Mouse (Mus musculus): ENCODE results near the gene Slc22a13. TPM values are rescaled to one million over a fixed set of nuclear protein-coding genes. Genes with fewer than 3 reads are reported as not detected.
"Not testable (repeated sequence)": the region's sequence is repeated elsewhere in the genome, so short reads cannot be mapped to it uniquely, and the experiment has no call there.

Slc22a13 gene
- not detected for total RNA-seq (2022)

GRCm38 (mm10) chr9:119208998-119209397 is at the start of gene Slc22a13:
Gene Slc22a13, minus strand, starts transcription at chr9:119209098.
- DNase-seq (ENCODE audit: low spot score) = no peak

GRCm38 (mm10) chr9:119258128-119258527 is 49.2 kb upstream of the Slc22a13 start:
- DNase-seq (ENCODE audit: low spot score) = no peak

- DNase-seq (ENCODE audit: low spot score) = no peak
Measured at GRCm38 (mm10) chr9:119256161-119256560, 47.3 kb upstream of the Slc22a13 start.

- no peak for DNase-seq (ENCODE audit: low spot score)
Measured at GRCm38 (mm10) chr9:119255096-119255495, 46.2 kb upstream of the Slc22a13 start.

GRCm38 (mm10) chr9:119254187-119254586 is 45.3 kb upstream of the Slc22a13 start:
- DNase-seq (ENCODE audit: low spot score) = no peak

- no peak for DNase-seq (ENCODE audit: low spot score)
Measured at GRCm38 (mm10) chr9:119247996-119248395, 39.1 kb upstream of the Slc22a13 start.

- DNase-seq (ENCODE audit: low spot score) = no peak
Measured at GRCm38 (mm10) chr9:119246826-119247225, 37.9 kb upstream of the Slc22a13 start.

GRCm38 (mm10) chr9:119243981-119244380 is 35.1 kb upstream of the Slc22a13 start:
- no peak for DNase-seq (ENCODE audit: low spot score)

- no peak for DNase-seq (ENCODE audit: low spot score)
Measured at GRCm38 (mm10) chr9:119241169-119241865, 32.4 kb upstream of the Slc22a13 start.

- DNase-seq (ENCODE audit: low spot score) = no peak
Measured at GRCm38 (mm10) chr9:119240286-119240997, 31.5 kb upstream of the Slc22a13 start.

GRCm38 (mm10) chr9:119239274-119239673 is 30.4 kb upstream of the Slc22a13 start:
- no peak for DNase-seq (ENCODE audit: low spot score)

- no peak for DNase-seq (ENCODE audit: low spot score)
Measured at GRCm38 (mm10) chr9:119238796-119239195, 29.9 kb upstream of the Slc22a13 start.

GRCm38 (mm10) chr9:119231552-119231951 is 22.7 kb upstream of the Slc22a13 start:
- DNase-seq (ENCODE audit: low spot score) = no peak

- no peak for DNase-seq (ENCODE audit: low spot score)
Measured at GRCm38 (mm10) chr9:119230829-119231228, 21.9 kb upstream of the Slc22a13 start.

GRCm38 (mm10) chr9:119220249-119220648 is 11.4 kb upstream of the Slc22a13 start:
- DNase-seq (ENCODE audit: low spot score) = no peak

GRCm38 (mm10) chr9:119219667-119220066 is 10.8 kb upstream of the Slc22a13 start:
- DNase-seq (ENCODE audit: low spot score) = no peak

GRCm38 (mm10) chr9:119215341-119215740 is 6.4 kb upstream of the Slc22a13 start:
- DNase-seq (ENCODE audit: low spot score) = not testable (repeated sequence)

GRCm38 (mm10) chr9:119214601-119215000 is 5.7 kb upstream of the Slc22a13 start:
- no peak for DNase-seq (ENCODE audit: low spot score)

GRCm38 (mm10) chr9:119212996-119213395 is 4.1 kb upstream of the Slc22a13 start:
- no peak for DNase-seq (ENCODE audit: low spot score)

GRCm38 (mm10) chr9:119207113-119207512 is 1.8 kb downstream of the Slc22a13 start:
- DNase-seq (ENCODE audit: low spot score) = no peak

- no peak for DNase-seq (ENCODE audit: low spot score)
Measured at GRCm38 (mm10) chr9:119206666-119207065, 2.2 kb downstream of the Slc22a13 start.

- no peak for DNase-seq (ENCODE audit: low spot score)
Measured at GRCm38 (mm10) chr9:119205756-119206155, 3.1 kb downstream of the Slc22a13 start.

- DNase-seq (ENCODE audit: low spot score) = no peak
Measured at GRCm38 (mm10) chr9:119203617-119204016, 5.3 kb downstream of the Slc22a13 start.
